Mouse (Mus musculus) E14TG2a.4 (cell line): Measurements from ENCODE around the gene Ccdc175.

Experiments used
- H3K27me3 ChIP-seq: 2 replicates; pipeline ENCODE4 v1.6.1; 2014; ENCODE audit warnings: low read length, control low read depth; ENCODE audit not compliant: insufficient read depth
- H3K36me3 ChIP-seq: 2 replicates; pipeline ENCODE4 v1.6.1; 2014; ENCODE audit warnings: low read length, control low read depth; ENCODE audit not compliant: insufficient read depth
- H3K4me1 ChIP-seq: replicated peaks from 2 replicates; pipeline ENCODE4 v1.6.1; 2014; ENCODE audit warnings: low read depth, low read length, control low read depth
- H3K4me3 ChIP-seq: replicated peaks from 2 replicates; pipeline ENCODE4 v1.5.1; 2014; ENCODE audit warnings: mild to moderate bottlenecking, low read length
- H3K9me3 ChIP-seq: 2 replicates; pipeline ENCODE4 v1.6.1; 2014; ENCODE audit warnings: low read length, control low read depth
- CTCF ChIP-seq: conservative IDR thresholded peaks from 2 replicates; pipeline ENCODE4 v1.5.1; 2014; ENCODE audit warnings: low read length
- NANOG ChIP-seq: IDR thresholded peaks from 2 replicates; pipeline ENCODE4 v1.6.1; 2014; ENCODE audit warnings: borderline replicate concordance, low read length, mixed read lengths
- POU5F1 ChIP-seq: IDR thresholded peaks from 2 replicates; pipeline ENCODE4 v1.6.1; 2014; ENCODE audit warnings: low read length, borderline replicate concordance

Ccdc175 gene

DNA sequence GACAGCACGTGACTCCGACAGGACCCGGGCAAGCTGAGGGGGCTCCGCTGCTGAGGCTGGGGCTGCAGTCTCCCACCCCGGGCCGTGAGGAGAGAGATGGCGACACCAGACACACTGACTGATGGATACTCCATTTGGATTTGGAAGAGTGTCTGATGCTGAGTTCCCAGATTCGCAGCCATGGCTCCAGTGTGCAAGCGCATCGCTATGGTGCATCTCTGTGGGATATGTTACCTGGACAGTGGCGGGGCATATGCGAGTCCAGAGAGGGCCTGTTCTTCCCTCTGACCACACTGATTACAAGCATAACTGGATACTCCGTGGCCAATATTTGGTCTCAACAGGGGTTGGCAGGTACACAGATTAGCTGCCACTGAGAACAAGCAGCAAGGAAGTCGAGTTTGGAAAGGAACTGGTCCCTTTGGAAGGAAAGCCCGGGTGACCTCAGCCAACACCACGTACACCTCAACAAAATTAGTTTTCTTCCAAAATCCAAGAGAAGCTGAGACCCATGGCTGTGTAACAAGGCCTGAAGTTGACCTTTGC lies 38.8 kb upstream of the Ccdc175 start:
- Histone ChIP-seq H3K36me3 (no peaks in the 10 kb centered on the region), H3K9me3 (no peaks in the 10 kb centered on the region), H3K4me1 (peaks cover 6% of the 10 kb centered on the region; the same call in 1 of the 2 replicates), H3K4me3 (peak overlapping the region; percentile 56), H3K27me3 (peaks cover 12% of the 10 kb centered on the region; the same call in 1 of the 2 replicates)
- TF ChIP-seq NANOG, result no peak
- no peak for TF ChIP-seq POU5F1
- TF ChIP-seq CTCF, result no peak

DNA sequence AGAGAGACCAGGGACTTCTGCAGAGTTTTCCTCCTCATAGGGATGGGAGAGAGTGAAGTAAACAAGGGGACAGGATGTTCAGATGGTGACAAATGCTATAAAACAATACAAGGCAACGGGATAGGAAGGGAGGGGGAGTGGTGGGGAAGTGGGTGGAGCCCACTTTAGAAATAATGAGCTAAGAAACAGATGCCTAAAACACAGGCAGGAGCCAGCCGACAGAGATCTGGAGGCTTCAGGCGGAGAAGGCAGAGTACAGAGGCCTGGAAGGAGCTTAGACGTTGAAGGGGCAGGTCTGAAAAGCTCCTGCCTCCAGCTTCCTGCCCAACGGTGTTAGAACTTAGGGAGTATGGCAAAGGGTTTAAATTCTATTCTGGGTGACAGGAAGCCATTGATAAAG lies 28.7 kb upstream of the Ccdc175 start:
- no peaks in the 10 kb centered on the region for H3K4me1 ChIP-seq
- no peaks in the 10 kb centered on the region for H3K9me3 ChIP-seq

GRCm38 (mm10) chr12:72200828-72201227 lies 16.0 kb upstream of the Ccdc175 start:
- Histone ChIP-seq H3K36me3 (no peaks in the 10 kb centered on the region), H3K27me3 (no peaks in the 10 kb centered on the region), H3K4me3 (no peak overlapping the region), H3K4me1 (peaks cover 5% of the 10 kb centered on the region), H3K9me3 (no peaks in the 10 kb centered on the region)
- TF ChIP-seq NANOG, result no peak
- no peak for TF ChIP-seq CTCF
- TF ChIP-seq POU5F1, result no peak

More for the DNA sequence above, 28.7 kb upstream of the Ccdc175 start:
- no peak overlapping the region for H3K4me3 ChIP-seq
- TF ChIP-seq POU5F1 (no peak), NANOG (no peak), CTCF (no peak)
- no peaks in the 10 kb centered on the region for H3K27me3 ChIP-seq
- no peaks in the 10 kb centered on the region for H3K36me3 ChIP-seq

DNA sequence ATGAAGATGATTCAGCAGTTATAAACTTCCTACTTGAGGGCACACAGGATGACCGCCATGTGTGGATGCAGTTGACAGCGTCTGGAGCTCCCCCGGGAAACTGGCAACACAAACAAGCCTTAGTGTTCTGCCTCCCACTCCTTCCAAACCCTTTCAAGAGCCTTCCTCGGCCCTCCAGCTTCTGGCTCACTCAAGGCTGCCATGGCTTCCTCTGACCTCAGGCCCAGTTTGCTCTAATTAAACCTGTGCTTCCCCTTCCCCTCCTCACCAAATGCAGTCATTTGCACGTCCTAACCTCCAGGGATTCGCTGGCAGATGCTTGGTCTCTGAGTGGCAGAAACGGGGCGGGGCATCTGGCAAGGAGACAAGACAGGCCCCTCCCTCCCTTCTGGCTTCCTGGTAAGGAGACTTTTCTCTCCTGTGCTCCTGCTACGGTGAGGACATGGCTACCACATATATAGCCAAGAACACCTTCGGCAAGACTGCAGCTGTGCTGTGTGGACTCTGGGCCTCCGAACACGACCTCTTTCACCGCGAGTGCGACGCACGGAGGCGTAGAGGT lies 13.2 kb upstream of the Ccdc175 start:
- Histone ChIP-seq H3K36me3 (no peaks in the 10 kb centered on the region), H3K4me3 (peak overlapping the region; percentile 55), H3K9me3 (no peaks in the 10 kb centered on the region), H3K27me3 (no peaks in the 10 kb centered on the region), H3K4me1 (peaks cover 5% of the 10 kb centered on the region)
- TF ChIP-seq POU5F1, result no peak
- TF ChIP-seq CTCF, result no peak
- no peak for TF ChIP-seq NANOG

DNA sequence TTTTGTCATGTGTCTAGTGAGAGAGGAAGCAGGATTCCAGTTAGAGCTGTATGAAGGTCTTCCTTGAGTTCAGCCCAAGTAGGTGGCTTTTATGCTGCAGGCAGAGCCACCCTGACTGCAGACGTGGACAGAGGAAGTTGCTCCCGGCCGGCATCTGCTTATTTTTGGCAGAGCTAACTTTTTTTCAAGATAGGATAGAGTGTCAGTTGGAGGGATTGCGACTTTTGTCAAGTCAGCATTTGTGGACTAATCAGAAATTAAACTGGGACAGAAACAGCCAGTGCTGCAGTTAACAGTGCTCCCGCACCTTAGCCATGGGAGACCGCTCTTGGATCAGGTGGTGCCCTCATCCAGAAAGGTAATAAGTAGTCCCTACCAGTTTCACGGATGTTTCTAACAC lies 12.6 kb upstream of the Ccdc175 start:
- Histone ChIP-seq H3K9me3 (no peaks in the 10 kb centered on the region), H3K36me3 (no peaks in the 10 kb centered on the region), H3K27me3 (no peaks in the 10 kb centered on the region), H3K4me1 (peaks cover 5% of the 10 kb centered on the region), H3K4me3 (no peak overlapping the region)
- TF ChIP-seq CTCF, result no peak
- no peak for TF ChIP-seq POU5F1
- TF ChIP-seq NANOG, result no peak

DNA sequence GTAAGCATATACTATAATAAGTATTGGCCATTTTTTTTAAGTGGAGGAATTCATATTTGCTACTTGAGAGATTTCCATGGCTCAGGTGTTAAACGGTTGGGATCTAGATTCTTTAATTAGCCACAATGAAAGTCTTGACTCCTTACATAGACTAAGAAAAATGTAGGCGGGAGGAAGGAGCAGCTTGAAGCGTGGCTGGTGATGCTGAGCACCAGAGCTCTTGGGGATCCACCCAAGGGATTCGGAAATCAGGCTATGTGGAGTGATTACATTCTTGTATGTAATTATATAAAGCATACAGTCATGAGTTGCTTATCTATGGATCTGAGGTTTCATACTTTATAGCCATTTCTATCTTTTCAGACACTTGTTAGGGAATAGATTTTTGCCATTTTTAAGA lies 5.3 kb downstream of the Ccdc175 start:
- no peaks in the 10 kb centered on the region; the same call in 1 of the 2 replicates for H3K27me3 ChIP-seq
- H3K4me3 ChIP-seq, result no peak overlapping the region
- TF ChIP-seq POU5F1, result no peak
- no peak for TF ChIP-seq CTCF
- TF ChIP-seq NANOG, result no peak
- H3K9me3 ChIP-seq, result peaks cover 5% of the 10 kb centered on the region
- H3K4me1 ChIP-seq, result no peaks in the 10 kb centered on the region
- H3K36me3 ChIP-seq, result no peaks in the 10 kb centered on the region

DNA sequence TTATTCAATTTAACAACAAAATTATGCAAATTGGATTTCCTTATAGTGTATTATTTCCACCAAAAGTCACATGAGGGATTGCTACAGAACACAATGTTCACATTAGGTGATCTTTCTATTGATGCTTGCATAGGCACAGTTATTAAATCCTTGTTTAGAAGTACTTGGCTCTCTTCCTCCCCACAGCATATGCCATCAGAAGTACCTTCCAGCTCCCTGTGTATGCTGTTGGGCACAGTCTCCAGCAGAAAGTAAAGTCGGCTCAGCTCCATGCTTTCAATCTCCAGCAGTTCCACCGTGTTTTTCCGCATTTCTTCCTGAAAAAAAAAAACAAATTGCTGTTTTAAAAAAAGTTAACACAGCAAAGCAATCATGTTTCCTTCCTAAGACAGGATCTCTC lies 6.5 kb downstream of the Ccdc175 start:
- Histone ChIP-seq H3K27me3 (no peaks in the 10 kb centered on the region), H3K36me3 (no peaks in the 10 kb centered on the region), H3K4me3 (no peak overlapping the region), H3K4me1 (no peaks in the 10 kb centered on the region), H3K9me3 (peaks cover 5% of the 10 kb centered on the region)
- TF ChIP-seq NANOG (no peak), POU5F1 (no peak), CTCF (no peak)

DNA sequence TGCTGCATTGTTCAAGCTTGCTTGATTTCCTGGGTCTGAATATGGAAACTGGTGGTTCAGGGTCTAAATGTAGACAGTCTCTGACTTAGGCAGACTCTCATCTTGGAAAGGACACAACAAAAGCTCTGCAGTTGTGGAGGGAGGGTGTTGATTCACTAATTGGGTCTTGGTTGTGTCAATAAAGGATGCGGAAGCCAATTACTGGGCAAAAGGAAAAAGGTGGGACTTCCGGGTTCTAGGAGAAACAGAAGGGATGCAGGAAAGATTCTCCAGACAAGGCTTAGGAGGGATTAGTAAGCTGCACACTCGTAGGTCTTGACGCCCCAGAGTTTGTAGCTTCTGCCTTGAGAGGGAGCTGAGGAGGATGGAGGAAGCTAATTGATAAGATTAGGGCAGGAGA lies 26.4 kb downstream of the Ccdc175 start:
- Histone ChIP-seq H3K9me3 (no peaks in the 10 kb centered on the region), H3K27me3 (no peaks in the 10 kb centered on the region), H3K36me3 (no peaks in the 10 kb centered on the region), H3K4me3 (no peak overlapping the region), H3K4me1 (no peaks in the 10 kb centered on the region)
- TF ChIP-seq NANOG, result no peak
- no peak for TF ChIP-seq POU5F1
- TF ChIP-seq CTCF, result no peak

DNA sequence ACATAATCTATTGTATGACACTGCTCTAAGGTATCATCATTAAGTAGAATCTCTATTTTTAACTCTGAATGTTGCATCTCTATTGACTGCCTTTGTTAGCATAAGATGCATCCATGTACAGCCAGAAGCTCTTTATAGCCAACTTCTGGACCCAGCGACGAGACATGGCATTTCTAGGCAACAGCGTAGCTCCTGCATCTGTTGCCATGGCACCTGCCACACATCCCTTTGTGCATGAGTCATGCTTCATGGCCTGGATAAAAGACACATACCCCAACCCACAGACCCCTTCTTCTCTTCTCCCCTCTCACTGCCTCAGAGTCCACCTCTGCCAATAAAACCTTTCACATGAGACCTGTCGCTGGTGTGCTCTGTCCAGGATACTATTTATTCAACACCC lies 34.0 kb downstream of the Ccdc175 start:
- no peak for TF ChIP-seq CTCF
- TF ChIP-seq POU5F1, result no peak
- TF ChIP-seq NANOG, result no peak
- peaks cover 4% of the 10 kb centered on the region; the same call in 1 of the 2 replicates for H3K27me3 ChIP-seq
- no peak overlapping the region for H3K4me3 ChIP-seq
- no peaks in the 10 kb centered on the region for H3K9me3 ChIP-seq
- H3K36me3 ChIP-seq, result no peaks in the 10 kb centered on the region
- no peaks in the 10 kb centered on the region for H3K4me1 ChIP-seq
